Mouse (Mus musculus) midbrain, embryonic 15.5 days (tissue): Measurements from ENCODE around the gene Arhgef19. TPM values are rescaled to one million over a fixed set of nuclear protein-coding genes. Genes with fewer than 3 reads are reported as not detected.
A peak's percentile ranks its signal among the peaks of the same experiment; 100 is the strongest.

Experiments
- ATAC-seq: fragments of 200-750 bp; cut with Nextera tagmentation; replicated peaks from 2 replicates; pipeline ENCODE4 v1.8.0; 2017; ENCODE audit warnings: moderate TSS enrichment
- H3K27ac ChIP-seq: fragments of 300-500 bp; sonication (generic); 2 replicates; pipeline ENCODE4 v1.5.1; 2015; ENCODE audit warnings: mild to moderate bottlenecking, inconsistent platforms
- H3K27me3 ChIP-seq: fragments of 300-500 bp; sonication (generic); replicated peaks from 2 replicates; pipeline ENCODE4 v1.6.1; 2015; ENCODE audit warnings: inconsistent platforms
- H3K36me3 ChIP-seq: fragments of 300-500 bp; sonication (generic); replicated peaks from 2 replicates; pipeline ENCODE4 v1.6.1; 2015; ENCODE audit warnings: inconsistent platforms
- H3K4me1 ChIP-seq: fragments of 300-500 bp; sonication (generic); 2 replicates; pipeline ENCODE4 v1.6.1; 2015; ENCODE audit warnings: inconsistent platforms
- H3K4me2 ChIP-seq: fragments of 300-500 bp; sonication (generic); 2 replicates; pipeline ENCODE4 v1.6.1; 2015; ENCODE audit warnings: inconsistent platforms, mild to moderate bottlenecking, moderate library complexity
- H3K4me3 ChIP-seq: fragments of 300-500 bp; sonication (generic); 2 replicates; pipeline ENCODE4 v1.5.1; 2015; ENCODE audit warnings: mild to moderate bottlenecking, inconsistent platforms
- H3K9ac ChIP-seq: fragments of 300-500 bp; sonication (generic); 2 replicates; pipeline ENCODE4 v1.6.1; 2015; ENCODE audit warnings: mild to moderate bottlenecking, inconsistent platforms
- H3K9me3 ChIP-seq: fragments of 300-500 bp; sonication (generic); 2 replicates; pipeline ENCODE4 v1.6.1; 2016; ENCODE audit warnings: inconsistent platforms
- WGBS: fragments of 180-500 bp; shearing (Covaris S2); methylation state at CpG from one replicate; pipeline ENCODE4 v1.1.7; 2015; ENCODE audit warnings: mixed read lengths; 5-methylcytosine and 5-hydroxymethylcytosine counted together
- polyA plus RNA-seq: library from polyadenylated mRNA; unstranded; fragments of >200 nt; fragmentation: Nextera tagmentation; extraction: Ambion mirVana; gene quantifications from 2 replicates; pipeline ENCODE4 v1.2.1, GENCODE M21; 2015

The Arhgef19 gene
- polyA plus RNA-seq, 1 experiment from 2014 or later = 1.0 TPM

DNA sequence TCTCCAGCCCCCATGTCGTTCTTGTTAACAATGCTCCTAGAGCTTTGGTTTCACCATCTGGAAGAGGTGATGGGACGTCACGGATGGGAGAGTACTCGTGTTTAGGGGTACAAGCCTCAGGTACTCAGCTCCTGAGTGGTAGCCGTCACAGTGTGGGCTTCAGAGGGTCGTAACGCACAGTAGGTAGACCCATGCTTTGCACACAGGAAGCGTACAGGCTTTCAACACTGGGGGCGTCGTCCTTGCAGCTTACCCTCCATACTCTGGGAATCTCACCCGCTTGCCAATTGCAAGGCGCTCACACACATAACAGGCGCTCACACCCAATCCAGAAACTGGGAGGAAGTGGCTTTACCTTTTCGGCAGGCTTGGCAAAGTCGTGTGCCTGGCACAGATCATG, 2.6 kb downstream of the Arhgef19 start:
- peaks cover 69% of the 10 kb centered on the region for H3K27me3 ChIP-seq
- 28% methylated on average over 15 of the region's 15 CpGs for WGBS
- H3K36me3 ChIP-seq = no peaks in the 10 kb centered on the region
- no peak overlapping the region for H3K27ac ChIP-seq
- H3K4me1 ChIP-seq = peaks cover 41% of the 10 kb centered on the region
- no peaks in the 10 kb centered on the region for H3K9me3 ChIP-seq
- ATAC-seq = no peak
- no peak overlapping the region for H3K4me2 ChIP-seq
- no peak overlapping the region for H3K4me3 ChIP-seq
- H3K9ac ChIP-seq = no peak overlapping the region

DNA sequence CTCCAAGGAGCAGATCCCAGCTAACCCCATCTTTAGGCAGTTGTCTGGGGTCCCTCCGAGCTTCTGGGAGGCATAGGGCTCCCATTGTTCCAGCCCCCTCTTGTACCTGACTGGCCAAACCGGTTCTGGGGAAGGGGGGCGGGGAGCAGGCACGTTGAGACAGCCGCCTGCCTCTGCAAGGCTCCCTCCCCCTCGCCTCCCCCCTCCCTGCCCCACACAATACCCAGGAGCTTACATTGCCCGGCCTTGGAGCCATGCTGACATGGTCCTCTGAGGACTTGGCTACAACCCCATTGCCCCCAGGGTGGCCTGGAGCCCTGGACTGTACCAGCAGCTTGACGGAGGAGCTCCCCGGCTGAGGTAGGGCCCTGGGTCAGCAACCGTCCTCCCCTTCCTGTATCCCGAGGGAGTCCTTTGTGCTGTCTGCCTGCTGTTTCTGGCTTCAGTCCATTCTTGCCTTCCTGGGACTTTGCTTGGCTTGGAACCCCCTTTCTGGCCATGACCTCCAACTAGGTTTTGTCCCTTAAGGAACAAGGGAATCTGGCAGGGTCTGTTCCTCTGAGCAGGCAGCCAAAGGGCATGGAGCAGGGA, 3.4 kb downstream of the Arhgef19 start:
- H3K4me3 ChIP-seq = no peak overlapping the region
- no peak for ATAC-seq
- WGBS = 5% methylated on average over 8 of the region's 11 CpGs
- H3K27me3 ChIP-seq = peaks cover 73% of the 10 kb centered on the region
- H3K27ac ChIP-seq = no peak overlapping the region
- peaks cover 50% of the 10 kb centered on the region for H3K4me1 ChIP-seq
- no peaks in the 10 kb centered on the region for H3K36me3 ChIP-seq
- no peak overlapping the region for H3K9ac ChIP-seq
- H3K9me3 ChIP-seq = no peaks in the 10 kb centered on the region
- no peak overlapping the region for H3K4me2 ChIP-seq

DNA sequence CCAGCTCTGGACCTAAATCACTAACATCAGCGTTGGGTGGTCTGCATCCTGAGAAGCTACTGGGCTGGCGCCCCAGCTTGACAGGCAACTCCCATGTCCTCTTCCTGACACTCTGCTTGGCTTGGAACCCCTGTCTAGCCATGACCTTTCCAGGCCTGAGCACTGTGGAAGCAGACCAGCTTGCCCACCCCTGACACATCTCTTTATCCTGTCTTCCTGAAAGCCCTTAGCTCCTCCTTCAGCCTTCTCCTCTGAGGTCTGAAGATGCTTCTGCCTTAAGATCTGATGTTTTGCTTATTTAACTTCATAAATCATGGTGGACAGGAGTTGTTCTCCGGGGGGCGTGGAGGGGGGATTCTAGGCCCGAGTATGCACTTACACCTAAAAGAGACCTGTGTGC, 4.3 kb downstream of the Arhgef19 start:
- Histone ChIP-seq H3K36me3 (no peaks in the 10 kb centered on the region), H3K4me3 (no peak overlapping the region), H3K4me1 (peaks cover 58% of the 10 kb centered on the region), H3K9ac (no peak overlapping the region), H3K27me3 (peaks cover 78% of the 10 kb centered on the region), H3K27ac (no peak overlapping the region), H3K9me3 (no peaks in the 10 kb centered on the region), H3K4me2 (no peak overlapping the region)
- WGBS = 71% methylated on average over 5 of the region's 5 CpGs
- no peak for ATAC-seq

DNA sequence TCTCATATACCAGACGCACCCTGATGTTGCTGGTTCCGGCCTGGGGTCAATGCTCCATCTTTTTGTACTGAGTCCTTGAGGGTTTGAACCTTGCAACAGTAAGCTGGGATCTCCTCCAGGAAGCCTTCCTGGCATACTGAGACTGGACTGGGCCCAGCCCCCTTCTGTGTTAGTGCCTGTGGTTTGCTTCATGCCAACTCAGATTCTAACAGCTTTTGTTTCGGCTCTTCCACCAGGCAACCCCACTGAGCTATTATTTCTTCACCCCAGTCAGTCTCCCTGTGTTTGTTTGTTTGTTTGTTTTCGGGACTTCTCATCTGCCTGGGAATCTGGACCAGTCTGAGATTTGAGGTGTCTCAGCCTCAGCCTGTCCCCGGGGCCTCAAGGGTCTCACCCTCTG, 5.1 kb downstream of the Arhgef19 start:
- 0 out of 2 replicates have a peak, but pooled peaks have one; percentile 12 for ATAC-seq
- Histone ChIP-seq H3K4me1 (peaks cover 51% of the 10 kb centered on the region), H3K27ac (peak overlapping the region; percentile 78), H3K9me3 (no peaks in the 10 kb centered on the region), H3K36me3 (no peaks in the 10 kb centered on the region), H3K4me2 (no peak overlapping the region), H3K9ac (no peak overlapping the region), H3K27me3 (peaks cover 78% of the 10 kb centered on the region), H3K4me3 (no peak overlapping the region)
- WGBS = 42% methylated on average over 5 of the region's 5 CpGs

DNA sequence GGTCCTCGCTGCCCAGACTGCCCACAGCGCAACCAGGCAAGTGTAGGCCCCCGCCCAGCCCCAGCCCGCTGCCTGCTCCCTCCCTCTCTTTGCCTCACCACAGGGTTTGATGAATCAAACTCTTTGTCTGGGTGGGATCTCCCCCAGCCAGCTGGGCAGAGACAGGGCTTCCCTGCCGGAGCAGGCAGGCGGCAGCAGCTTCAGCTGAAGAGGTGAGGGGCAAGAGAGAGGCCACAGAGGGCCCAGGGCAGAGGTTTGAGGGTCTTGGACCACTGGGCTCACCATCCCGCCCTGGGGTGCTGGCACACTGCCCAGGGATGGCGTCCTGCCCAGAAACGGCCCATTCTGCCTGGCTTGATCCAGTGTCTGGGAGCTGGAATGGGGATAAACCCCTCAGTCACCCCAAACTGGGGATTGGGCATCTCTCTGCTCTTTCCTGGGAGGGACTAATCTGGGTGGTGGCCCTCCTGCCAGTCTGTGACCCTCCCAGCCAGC, 5.7 kb downstream of the Arhgef19 start:
- Histone ChIP-seq H3K4me1 (peaks cover 45% of the 10 kb centered on the region), H3K36me3 (no peaks in the 10 kb centered on the region), H3K9ac (no peak overlapping the region), H3K27ac (peak overlapping the region; percentile 78), H3K4me3 (no peak overlapping the region), H3K27me3 (peaks cover 74% of the 10 kb centered on the region), H3K4me2 (no peak overlapping the region), H3K9me3 (no peaks in the 10 kb centered on the region)
- ATAC-seq = peak; percentile 46
- 6% methylated on average over 9 of the region's 9 CpGs for WGBS

DNA sequence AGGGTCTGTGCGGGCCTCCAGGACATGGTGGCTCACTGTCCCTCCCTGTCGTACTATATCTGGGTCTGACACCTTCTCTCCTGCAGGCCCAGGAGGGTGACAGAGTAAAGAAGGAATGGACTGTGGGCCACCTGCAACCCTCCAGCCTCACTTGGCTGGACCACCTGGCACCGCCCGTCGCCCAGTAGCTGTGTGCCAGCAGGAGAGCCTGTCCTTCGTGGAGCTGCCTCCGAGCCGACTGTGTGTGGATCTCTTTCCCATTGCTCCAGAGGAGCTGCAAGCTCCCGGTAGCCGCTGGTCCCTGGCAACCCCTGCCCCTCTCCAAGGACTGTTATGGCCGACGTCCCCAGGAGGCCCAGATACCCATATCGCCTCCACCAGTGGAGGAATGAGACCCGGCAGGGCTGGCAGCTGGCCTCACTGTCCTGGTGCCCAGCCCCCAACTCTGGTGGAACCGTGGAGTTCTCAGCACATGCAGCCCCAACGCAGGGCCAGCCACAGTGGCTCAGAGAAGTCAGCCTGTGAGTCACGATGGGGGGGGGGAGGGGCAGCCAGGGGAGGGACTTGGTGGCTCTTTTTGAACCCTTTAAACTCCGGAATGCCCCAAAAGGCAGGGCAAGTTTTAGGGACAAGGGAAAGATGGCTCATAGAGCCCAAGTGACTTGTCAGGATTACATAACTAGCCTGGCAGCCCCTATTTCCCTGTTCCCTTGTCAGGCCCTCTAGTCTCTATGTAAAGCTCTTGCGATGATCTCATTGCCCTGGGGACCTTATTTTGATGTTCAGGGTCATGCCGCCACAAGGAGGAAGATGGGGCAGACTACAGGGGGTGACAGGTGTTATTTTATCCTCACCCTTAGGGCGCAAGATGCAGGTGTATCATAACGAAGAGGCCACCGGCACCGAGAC, 7.0 kb downstream of the Arhgef19 start:
- Histone ChIP-seq H3K4me2 (peak overlapping the region; percentile 53), H3K9ac (no peak overlapping the region), H3K9me3 (no peaks in the 10 kb centered on the region), H3K36me3 (no peaks in the 10 kb centered on the region), H3K4me3 (no peak overlapping the region), H3K27me3 (peaks cover 61% of the 10 kb centered on the region), H3K27ac (no peak overlapping the region), H3K4me1 (peaks cover 45% of the 10 kb centered on the region)
- ATAC-seq = no peak
- WGBS = 18% methylated on average over 24 of the region's 24 CpGs

- H3K4me3 ChIP-seq = 0 out of 2 replicates have a peak overlapping the region, but pooled peaks have one; percentile 34
- H3K27ac ChIP-seq = no peak overlapping the region
- no peaks in the 10 kb centered on the region for H3K36me3 ChIP-seq
- no peak overlapping the region for H3K9ac ChIP-seq
- H3K9me3 ChIP-seq = no peaks in the 10 kb centered on the region
- no peak for ATAC-seq
- WGBS = 4% methylated on average over 17 of the region's 17 CpGs
- H3K4me2 ChIP-seq = peak overlapping the region; percentile 53
- peaks cover 54% of the 10 kb centered on the region for H3K27me3 ChIP-seq
- peaks cover 45% of the 10 kb centered on the region for H3K4me1 ChIP-seq
Measured at GRCm38 (mm10) chr4:141246998-141247350, 7.7 kb downstream of the Arhgef19 start.

GRCm38 (mm10) chr4:141247776-141248613, 8.7 kb downstream of the Arhgef19 start:
- Histone ChIP-seq H3K27ac (no peak overlapping the region), H3K4me3 (peak overlapping the region; percentile 34), H3K27me3 (peaks cover 46% of the 10 kb centered on the region), H3K36me3 (no peaks in the 10 kb centered on the region), H3K4me2 (peak overlapping the region; percentile 53), H3K9ac (no peak overlapping the region), H3K9me3 (no peaks in the 10 kb centered on the region), H3K4me1 (peaks cover 36% of the 10 kb centered on the region)
- WGBS = 1% methylated on average over 58 of the region's 60 CpGs
- ATAC-seq = 0 out of 2 replicates have a peak, but pooled peaks have one; percentile 12

- no peak overlapping the region for H3K27ac ChIP-seq
- WGBS = 11% methylated on average over 11 of the region's 11 CpGs
Measured at GRCm38 (mm10) chr4:141248614-141248978, 9.3 kb downstream of the Arhgef19 start.

DNA sequence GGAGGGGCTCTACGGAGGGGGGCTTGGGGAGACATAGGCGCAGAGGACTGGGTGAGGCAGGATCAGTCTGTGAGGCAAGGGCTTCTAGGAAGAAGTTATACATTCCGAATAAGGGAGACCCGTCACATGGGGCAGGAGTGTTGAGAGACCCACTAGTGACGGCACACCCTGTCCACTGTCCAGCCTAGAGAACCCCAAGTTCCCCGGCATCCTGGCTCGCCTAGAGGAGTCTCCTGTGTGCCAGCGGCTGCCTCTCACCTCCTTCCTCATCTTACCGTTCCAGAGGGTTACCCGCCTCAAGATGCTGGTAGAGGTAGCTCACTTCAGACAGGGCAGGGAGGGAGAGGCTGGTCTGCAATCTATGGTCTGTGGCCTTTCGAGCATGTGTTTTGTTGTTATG, 10.1 kb downstream of the Arhgef19 start:
- H3K27me3 ChIP-seq = peaks cover 46% of the 10 kb centered on the region
- 77% methylated on average over 11 of the region's 11 CpGs for WGBS
- no peak overlapping the region for H3K9ac ChIP-seq
- no peak for ATAC-seq
- no peaks in the 10 kb centered on the region for H3K36me3 ChIP-seq
- no peak overlapping the region for H3K4me2 ChIP-seq
- peaks cover 36% of the 10 kb centered on the region for H3K4me1 ChIP-seq
- H3K27ac ChIP-seq = no peak overlapping the region
- no peaks in the 10 kb centered on the region for H3K9me3 ChIP-seq
- H3K4me3 ChIP-seq = no peak overlapping the region

More at GRCm38 (mm10) chr4:141248614-141248978, 9.3 kb downstream of the Arhgef19 start:
- H3K4me3 ChIP-seq = 0 out of 2 replicates have a peak overlapping the region, but pooled peaks have one; percentile 34
- no peaks in the 10 kb centered on the region for H3K36me3 ChIP-seq
- H3K9ac ChIP-seq = no peak overlapping the region
- H3K4me1 ChIP-seq = peaks cover 36% of the 10 kb centered on the region
- no peaks in the 10 kb centered on the region for H3K9me3 ChIP-seq
- peaks cover 46% of the 10 kb centered on the region for H3K27me3 ChIP-seq
- no peak for ATAC-seq
- 0 out of 2 replicates have a peak overlapping the region, but pooled peaks have one; percentile 53 for H3K4me2 ChIP-seq

- ATAC-seq = no peak
- whole genome bisulfite sequencing = 59% methylated on average over 8 of the region's 8 CpGs
- peaks cover 26% of the 10 kb centered on the region for H3K4me1 ChIP-seq
Measured at GRCm38 (mm10) chr4:141251071-141251470, 11.8 kb downstream of the Arhgef19 start.

GRCm38 (mm10) chr4:141252641-141253040, 13.3 kb downstream of the Arhgef19 start:
- Histone ChIP-seq H3K27me3 (peaks cover 20% of the 10 kb centered on the region), H3K36me3 (no peaks in the 10 kb centered on the region), H3K4me1 (peaks cover 10% of the 10 kb centered on the region), H3K4me3 (no peak overlapping the region), H3K9ac (no peak overlapping the region), H3K27ac (no peak overlapping the region), H3K4me2 (no peak overlapping the region), H3K9me3 (no peaks in the 10 kb centered on the region)
- ATAC-seq = no peak
- WGBS = 81% methylated on average over 2 of the region's 2 CpGs

More at GRCm38 (mm10) chr4:141251071-141251470, 11.8 kb downstream of the Arhgef19 start:
- Histone ChIP-seq H3K27ac (no peak overlapping the region), H3K9me3 (no peaks in the 10 kb centered on the region), H3K36me3 (no peaks in the 10 kb centered on the region), H3K9ac (no peak overlapping the region), H3K4me2 (no peak overlapping the region), H3K4me3 (no peak overlapping the region), H3K27me3 (peaks cover 36% of the 10 kb centered on the region)
